Mouse (Mus musculus): ENCODE measurements at regions not wholly inside any gene's neighbourhood (a gene's known extent, or its start where the extent isn't known, plus 50 kb on each side); places are given as distances from the start of the nearest gene placed in this dataset.

DNA sequence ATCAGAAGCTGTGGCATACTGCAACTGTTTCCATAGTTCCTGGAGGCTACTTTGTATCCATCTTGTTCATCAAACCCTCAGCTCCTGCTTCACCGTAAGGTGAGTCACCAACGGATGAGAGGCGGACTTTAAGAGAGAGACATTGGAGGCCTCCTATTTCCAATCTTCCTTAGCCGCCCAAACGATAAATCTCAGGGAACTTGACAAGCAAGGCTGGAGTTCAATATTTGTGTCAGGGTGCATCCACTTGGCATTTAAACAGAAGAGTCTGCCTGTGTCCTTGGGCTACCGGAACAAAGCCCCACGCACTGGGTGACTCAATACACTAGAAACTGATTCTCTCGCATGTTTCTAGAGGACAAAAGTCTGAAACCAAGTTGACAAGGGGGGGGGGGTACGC, 76.1 kb upstream of the Rasgrf1 start:
- TF ChIP-seq CTCF (IDR thresholded peaks at IDR 0.05; ENCODE audit: low read depth, low read length) (no peak), POLR2A (IDR thresholded peaks at IDR 0.05; ENCODE audit: extremely low read depth, insufficient read depth, low read length) (no peak)

Data from liver, adult 2 months (tissue).